Mouse (Mus musculus): ENCODE measurements around the gene Fmo2. TPM values are rescaled to one million over a fixed set of nuclear protein-coding genes. Genes with fewer than 3 reads are reported as not detected.

Gene Fmo2
- total and polyA plus RNA-seq, 3 experiments: not detected

- no peak overlapping the region for H3K4me3 ChIP-seq (replicated peaks in 1 of 3; ENCODE audit: low read depth in 2 of 3, low read length in 2 of 3, poor library complexity in 1 of 3)
- H3K9ac ChIP-seq (ENCODE audit: insufficient read depth, low read depth): no peak overlapping the region
- no peak overlapping the region for H3K27ac ChIP-seq (ENCODE audit: insufficient read depth, low read depth)
- H3K36me3 ChIP-seq (replicated peaks in 1 of 2; ENCODE audit: control insufficient read depth in 1 of 2, insufficient read depth in 1 of 2, low read length in 1 of 2): no peaks in the 10 kb centered on the region
- dilution Hi-C loops (cut with MboI; ENCODE audit: extremely low pct_ligation_motif_present, extremely low pct_unique_long_range_greater_than_20kb, low sequenced_read_pairs) (no loop called here), in situ Hi-C loops (cut with MboI; ENCODE audit: low pct_ligation_motif_present, low pct_unique_long_range_greater_than_20kb, low sequenced_read_pairs) (no loop called here)
- H3K4me1 ChIP-seq (ENCODE audit: control insufficient read depth in 1 of 2, insufficient read depth in 2 of 2): no peaks in the 10 kb centered on the region
- no peaks in the 10 kb centered on the region for H3K9me3 ChIP-seq (replicated peaks; ENCODE audit: low read length)
- DNase-seq (ENCODE audit: extremely low read depth): no peak
- TF ChIP-seq CHD2 (IDR thresholded peaks at IDR 0.05; ENCODE audit: low read length) (no peak), TCF12 (IDR thresholded peaks at IDR 0.05; ENCODE audit: low read depth, low read length) (no peak), ZC3H11A (IDR thresholded peaks at IDR 0.05; ENCODE audit: low read depth, low read length) (no peak), NRF1 (IDR thresholded peaks at IDR 0.05; ENCODE audit: low read depth, low read length) (no peak), PAX5 (IDR thresholded peaks at IDR 0.05; ENCODE audit: low read length) (no peak), MXI1 (IDR thresholded peaks at IDR 0.05; ENCODE audit: low read depth, low read length) (no peak), KAT2A (IDR thresholded peaks at IDR 0.05; ENCODE audit: insufficient replicate concordance, low read length) (no peak), ELF1 (IDR thresholded peaks at IDR 0.05; ENCODE audit: low read depth, low read length) (no peak), CHD1 (IDR thresholded peaks at IDR 0.05; ENCODE audit: low read depth, low read length) (no peak), JUND (conservative IDR thresholded peaks at IDR 0.05; ENCODE audit: low read depth, low read length) (no peak), EP300 (IDR thresholded peaks at IDR 0.05; ENCODE audit: low read length) (no peak), UBTF (IDR thresholded peaks at IDR 0.05; ENCODE audit: low read depth, low read length) (no peak), SMC3 (IDR thresholded peaks at IDR 0.05; ENCODE audit: low read depth, low read length) (no peak), MAFK (IDR thresholded peaks at IDR 0.05; ENCODE audit: insufficient replicate concordance, low read length) (no peak), TBP (conservative IDR thresholded peaks at IDR 0.05; ENCODE audit: low read depth, low read length) (no peak)
- H3K79me2 ChIP-seq (replicated peaks; ENCODE audit: control insufficient read depth, extremely low read depth, insufficient read depth, poor library complexity, severe bottlenecking): no peaks in the 10 kb centered on the region
- H3K4me2 ChIP-seq (ENCODE audit: insufficient read depth, low read depth, poor library complexity, severe bottlenecking): no peak overlapping the region
- H3K27me3 ChIP-seq (replicated peaks): no peaks in the 10 kb centered on the region
Measured at GRCm38 (mm10) chr1:162943700-162944099, 45.2 kb upstream of the Fmo2 start.

- dilution Hi-C loops (cut with MboI; ENCODE audit: extremely low pct_ligation_motif_present, extremely low pct_unique_long_range_greater_than_20kb, low sequenced_read_pairs) (no loop called here), in situ Hi-C loops (cut with MboI; ENCODE audit: low pct_ligation_motif_present, low pct_unique_long_range_greater_than_20kb, low sequenced_read_pairs) (no loop called here)
- Histone ChIP-seq H3K4me3 (replicated peaks in 1 of 3; ENCODE audit: low read depth in 2 of 3, low read length in 2 of 3, poor library complexity in 1 of 3) (no peak overlapping the region), H3K4me1 (ENCODE audit: control insufficient read depth in 1 of 2, insufficient read depth in 2 of 2) (peaks cover 2 to 4% of the 10 kb centered on the region in 2 experiments; a peak in 3 of 4 replicates), H3K27ac (ENCODE audit: insufficient read depth, low read depth) (no peak overlapping the region), H3K36me3 (replicated peaks in 1 of 2; ENCODE audit: control insufficient read depth in 1 of 2, insufficient read depth in 1 of 2, low read length in 1 of 2) (no peaks in the 10 kb centered on the region), H3K9me3 (replicated peaks; ENCODE audit: low read length) (no peaks in the 10 kb centered on the region), H3K9ac (ENCODE audit: insufficient read depth, low read depth) (no peak overlapping the region), H3K4me2 (ENCODE audit: insufficient read depth, low read depth, poor library complexity, severe bottlenecking) (no peak overlapping the region), H3K27me3 (replicated peaks) (no peaks in the 10 kb centered on the region), H3K79me2 (replicated peaks; ENCODE audit: control insufficient read depth, extremely low read depth, insufficient read depth, poor library complexity, severe bottlenecking) (no peaks in the 10 kb centered on the region)
- TF ChIP-seq SMC3 (IDR thresholded peaks at IDR 0.05; ENCODE audit: low read depth, low read length) (no peak), ZC3H11A (IDR thresholded peaks at IDR 0.05; ENCODE audit: low read depth, low read length) (no peak), HCFC1 (IDR thresholded peaks at IDR 0.05; ENCODE audit: low read depth, low read length) (no peak), SIN3A (IDR thresholded peaks at IDR 0.05; ENCODE audit: low read length) (no peak), BHLHE40 (IDR thresholded peaks at IDR 0.05; ENCODE audit: low read depth, low read length) (no peak), UBTF (IDR thresholded peaks at IDR 0.05; ENCODE audit: low read depth, low read length) (no peak), ZNF384 (IDR thresholded peaks at IDR 0.05; ENCODE audit: low read depth, low read length) (no peak), TBP (conservative IDR thresholded peaks at IDR 0.05; ENCODE audit: low read depth, low read length) (no peak), NELFE (IDR thresholded peaks at IDR 0.05; ENCODE audit: low read depth, low read length) (no peak), POLR2AphosphoS2 (IDR thresholded peaks at IDR 0.05; ENCODE audit: low read depth, low read length) (no peak), RCOR1 (conservative IDR thresholded peaks at IDR 0.05; ENCODE audit: low read depth, low read length) (no peak), POLR2A (IDR thresholded peaks at IDR 0.05; ENCODE audit: low read depth, low read length) (no peak), RAD21 (IDR thresholded peaks at IDR 0.05; ENCODE audit: low read depth, low read length) (no peak), MAX (IDR thresholded peaks at IDR 0.05; ENCODE audit: low read length) (no peak), CHD2 (IDR thresholded peaks at IDR 0.05; ENCODE audit: low read length) (no peak), NRF1 (IDR thresholded peaks at IDR 0.05; ENCODE audit: low read depth, low read length) (no peak), KAT2A (IDR thresholded peaks at IDR 0.05; ENCODE audit: insufficient replicate concordance, low read length) (no peak), GABPA (IDR thresholded peaks at IDR 0.05; ENCODE audit: insufficient replicate concordance, low read depth, low read length) (no peak), ETS1 (conservative IDR thresholded peaks at IDR 0.05; ENCODE audit: low read depth, low read length) (no peak)
- no peak for DNase-seq (ENCODE audit: extremely low read depth)
Measured at GRCm38 (mm10) chr1:162938696-162939351, 40.3 kb upstream of the Fmo2 start.

Measured in CH12.LX (cell line).